In genomic region chr4:116876995-116877728, GRCm38 (mm10) we compare ENCODE assay signal across 8 mouse cellular contexts. TPM values are rescaled to one million over a fixed set of nuclear protein-coding genes. Genes with fewer than 3 reads are reported as not detected.
A peak's percentile ranks its signal among the peaks of the same experiment; 100 is the strongest.
DNase-seq lines count a peak whose midpoint lies in the region; ATAC-seq lines count a peak whose summit lies in the region.

TSS of gene Zswim5 (plus strand) at chr4:116877376.

- no peaks in the 10 kb centered on the region for H3K9me3 ChIP-seq in embryonic facial prominence, embryonic 12.5 days
- no peaks in the 10 kb centered on the region for H3K9me3 ChIP-seq in limb, embryonic 12.5 days
- no peaks in the 10 kb centered on the region for H3K9me3 ChIP-seq in midbrain, embryonic 13.5 days

- peak; percentile 41 to 57 for DNase-seq in B cell, adult 2 months
- DNase-seq in adrenal gland, postnatal 36 days = peak; percentile 81 to 86
- peak; percentile 20 for DNase-seq in heart, adult 8-10 months (ENCODE audit: low spot score)
- DNase-seq in kidney, adult 8-10 months = peak; percentile 55 to 70
- DNase-seq in spleen, postnatal 10 days (ENCODE audit: low spot score in 2 of 2) = peak; percentile 23 to 36

- H3K4me3 ChIP-seq in embryonic facial prominence, embryonic 12.5 days = peak within 1 kb of the TSS; percentile 87
- H3K4me3 ChIP-seq in limb, embryonic 12.5 days (replicated peaks) = peak within 1 kb of the TSS; percentile 85
- peak within 1 kb of the TSS; percentile 94 for H3K4me3 ChIP-seq in midbrain, embryonic 13.5 days (replicated peaks)

- peak within 1 kb of the TSS; percentile 72 for H3K9ac ChIP-seq in embryonic facial prominence, embryonic 12.5 days
- peak within 1 kb of the TSS; percentile 74 for H3K9ac ChIP-seq in limb, embryonic 12.5 days (replicated peaks)
- H3K9ac ChIP-seq in midbrain, embryonic 13.5 days (replicated peaks) = peak within 1 kb of the TSS; percentile 98

- H3K27ac ChIP-seq in embryonic facial prominence, embryonic 12.5 days = peak within 1 kb of the TSS; percentile 78
- peak within 1 kb of the TSS; percentile 69 for H3K27ac ChIP-seq in limb, embryonic 12.5 days
- peak within 1 kb of the TSS; percentile 100 for H3K27ac ChIP-seq in midbrain, embryonic 13.5 days

- peak; percentile 93 for ATAC-seq in embryonic facial prominence, embryonic 12.5 days (ENCODE audit: insufficient number of reproducible peaks, insufficient read depth, low FRiP score, low TSS enrichment)
- ATAC-seq in limb, embryonic 12.5 days (ENCODE audit: insufficient number of reproducible peaks, insufficient read depth, low FRiP score, low TSS enrichment, low read depth) = peak; percentile 87
- ATAC-seq in midbrain, embryonic 13.5 days = peak; percentile 95

- peaks cover 8% of the 10 kb centered on the region; the same call in 1 of the 2 replicates for H3K27me3 ChIP-seq in embryonic facial prominence, embryonic 12.5 days
- peaks cover 35% of the 10 kb centered on the region for H3K27me3 ChIP-seq in limb, embryonic 12.5 days
- no peaks in the 10 kb centered on the region for H3K27me3 ChIP-seq in midbrain, embryonic 13.5 days

- WGBS in embryonic facial prominence, embryonic 12.5 days = under 1% methylated on average over 102 of the region's 104 CpGs
- WGBS in limb, embryonic 12.5 days = under 1% methylated on average over 102 of the region's 104 CpGs
- under 1% methylated on average over 82 of the region's 104 CpGs for WGBS in midbrain, embryonic 13.5 days

- no peaks in the 10 kb centered on the region for H3K4me1 ChIP-seq in embryonic facial prominence, embryonic 12.5 days
- peaks cover 13% of the 10 kb centered on the region; the same call in 1 of the 2 replicates for H3K4me1 ChIP-seq in limb, embryonic 12.5 days (replicated peaks)
- peaks cover 8% of the 10 kb centered on the region for H3K4me1 ChIP-seq in midbrain, embryonic 13.5 days (replicated peaks)

- H3K4me2 ChIP-seq in embryonic facial prominence, embryonic 12.5 days (replicated peaks) = peak within 1 kb of the TSS; percentile 94
- peak within 1 kb of the TSS; percentile 89 for H3K4me2 ChIP-seq in limb, embryonic 12.5 days
- H3K4me2 ChIP-seq in midbrain, embryonic 13.5 days (replicated peaks) = peak within 1 kb of the TSS; percentile 64

- H3K36me3 ChIP-seq in embryonic facial prominence, embryonic 12.5 days = no peaks in the 10 kb centered on the region
- no peaks in the 10 kb centered on the region for H3K36me3 ChIP-seq in limb, embryonic 12.5 days
- no peaks in the 10 kb centered on the region for H3K36me3 ChIP-seq in midbrain, embryonic 13.5 days

RNA-seq across cellular contexts. Expression of gene Zswim5, which starts in this region (rescaled TPM):
- 1 to 10 TPM; 3.6 to 5.1 TPM for total RNA-seq in adrenal gland, postnatal 36 days (2021)
- polyA plus RNA-seq in embryonic facial prominence, embryonic 12.5 days (2016; fragmentation: Nextera tagmentation; extraction: Ambion mirVana) = 1.3 and 1.5 TPM in 2 replicates
- total RNA-seq in heart, adult 8-10 months (2022) = 1 to 10 TPM in 1 of 4 experiments, under 1 TPM in 3; 0.82 to 1.4 (median 0.92) TPM
- polyA plus RNA-seq in limb, embryonic 12.5 days (2016; fragmentation: Nextera tagmentation; extraction: Ambion mirVana) = 0.58 and 0.70 TPM in 2 replicates
- 9.5 and 9.9 TPM in 2 replicates for polyA plus RNA-seq in midbrain, embryonic 13.5 days (2015; fragmentation: Nextera tagmentation; extraction: Ambion mirVana)

Comparison
In these comparisons a context has a peak if more than half of its experiments do, and no peak if none do; other contexts are left out.
1. Peak in every context shown above with its lines: DNase-seq, ATAC-seq, H3K4me3 ChIP-seq and H3K27ac ChIP-seq.
2. Peak in ATAC-seq, H3K4me3 ChIP-seq, H3K27ac ChIP-seq, H3K9ac ChIP-seq and H3K4me2 ChIP-seq in limb, embryonic 12.5 days; RNA of the gene not detected or under 1 TPM.
3. DNase-seq: peak in every context shown above with its lines; median percentile 84 in adrenal gland, postnatal 36 days; 62 in kidney, adult 8-10 months; 49 in B cell, adult 2 months; 30 in spleen, postnatal 10 days; 20 in heart, adult 8-10 months.